Mouse (Mus musculus) spleen, adult 2 months (tissue): ENCODE measurements around the gene Baiap2.

Experiments
- CTCF ChIP-seq: fragments of 200-500 bp; IDR thresholded peaks from 2 replicates; pipeline ENCODE4 v1.5.1; 2011; ENCODE audit warnings: mild to moderate bottlenecking, inconsistent platforms; ENCODE audit not compliant: insufficient read depth, insufficient read length, insufficient replicate concordance; ENCODE audit errors: extremely low read depth
- POLR2A ChIP-seq: fragments of 200-500 bp; IDR thresholded peaks from 2 replicates; pipeline ENCODE4 v1.6.1; 2011; ENCODE audit warnings: low read depth, low read length, inconsistent platforms

GRCm38 (mm10) chr11:119926762-119927161 lies 15.8 kb upstream of the Baiap2 start:
- TF ChIP-seq CTCF (no peak), POLR2A (no peak)
